Mouse (Mus musculus): Measurements from ENCODE around the gene Cdh1. TPM values are rescaled to one million over a fixed set of nuclear protein-coding genes. Genes with fewer than 3 reads are reported as not detected.
"Not testable (repeated sequence)": the region's sequence is repeated elsewhere in the genome, so short reads cannot be mapped to it uniquely, and the experiment has no call there.

Cdh1 gene
- polyA plus RNA-seq, 1 experiment from 2014 or later, result 131 TPM

- H3K4me3 ChIP-seq (ENCODE audit: low read depth, low read length), result no peak overlapping the region
- no peak overlapping the region for H3K4me2 ChIP-seq (replicated peaks; ENCODE audit: low read depth, low read length)
- no peak for ATAC-seq (ENCODE audit: insufficient number of reproducible peaks, insufficient read depth, low FRiP score, low read depth)
- no peaks in the 10 kb centered on the region for H3K36me3 ChIP-seq (ENCODE audit: control insufficient read depth, insufficient read depth, low read length)
- H3K27me3 ChIP-seq (ENCODE audit: control insufficient read depth, insufficient read depth, low read length), result no peaks in the 10 kb centered on the region
- no peak overlapping the region for H3K9ac ChIP-seq (replicated peaks; ENCODE audit: low read depth, low read length)
- H3K9me3 ChIP-seq (ENCODE audit: control insufficient read depth, low read depth, low read length), result no peaks in the 10 kb centered on the region
- no peaks in the 10 kb centered on the region for H3K4me1 ChIP-seq (ENCODE audit: control insufficient read depth, insufficient read depth, low read length)
- no peak overlapping the region for H3K27ac ChIP-seq (ENCODE audit: low read length)
- WGBS, result 88% methylated on average over 3 of the region's 3 CpGs
Measured at GRCm38 (mm10) chr8:106585671-106586037, 17.5 kb upstream of the Cdh1 start.

- H3K9ac ChIP-seq (replicated peaks; ENCODE audit: low read depth, low read length), result no peak overlapping the region
- no peak for ATAC-seq (ENCODE audit: insufficient number of reproducible peaks, insufficient read depth, low FRiP score, low read depth)
- H3K9me3 ChIP-seq (ENCODE audit: control insufficient read depth, low read depth, low read length), result no peaks in the 10 kb centered on the region
- H3K27ac ChIP-seq (ENCODE audit: low read length), result no peak overlapping the region
- WGBS, result 78% methylated on average over 8 of the region's 8 CpGs
- H3K4me2 ChIP-seq (replicated peaks; ENCODE audit: low read depth, low read length), result no peak overlapping the region
- no peaks in the 10 kb centered on the region for H3K36me3 ChIP-seq (ENCODE audit: control insufficient read depth, insufficient read depth, low read length)
- no peaks in the 10 kb centered on the region for H3K27me3 ChIP-seq (ENCODE audit: control insufficient read depth, insufficient read depth, low read length)
- H3K4me1 ChIP-seq (ENCODE audit: control insufficient read depth, insufficient read depth, low read length), result no peaks in the 10 kb centered on the region
- H3K4me3 ChIP-seq (ENCODE audit: low read depth, low read length), result no peak overlapping the region
Measured at GRCm38 (mm10) chr8:106586896-106587295, 16.3 kb upstream of the Cdh1 start.

- WGBS, result 52% methylated on average over 3 of the region's 3 CpGs
- H3K4me2 ChIP-seq (replicated peaks; ENCODE audit: low read depth, low read length), result no peak overlapping the region
- no peaks in the 10 kb centered on the region for H3K27me3 ChIP-seq (ENCODE audit: control insufficient read depth, insufficient read depth, low read length)
- no peaks in the 10 kb centered on the region for H3K9me3 ChIP-seq (ENCODE audit: control insufficient read depth, low read depth, low read length)
- no peaks in the 10 kb centered on the region for H3K36me3 ChIP-seq (ENCODE audit: control insufficient read depth, insufficient read depth, low read length)
- H3K4me1 ChIP-seq (ENCODE audit: control insufficient read depth, insufficient read depth, low read length), result no peaks in the 10 kb centered on the region
- H3K27ac ChIP-seq (ENCODE audit: low read length), result no peak overlapping the region
- no peak overlapping the region for H3K4me3 ChIP-seq (ENCODE audit: low read depth, low read length)
- H3K9ac ChIP-seq (replicated peaks; ENCODE audit: low read depth, low read length), result no peak overlapping the region
- ATAC-seq (ENCODE audit: insufficient number of reproducible peaks, insufficient read depth, low FRiP score, low read depth), result no peak
Measured at GRCm38 (mm10) chr8:106588443-106589431, 14.4 kb upstream of the Cdh1 start.

GRCm38 (mm10) chr8:106592458-106592857 is 10.7 kb upstream of the Cdh1 start:
- no peaks in the 10 kb centered on the region for H3K36me3 ChIP-seq (ENCODE audit: control insufficient read depth, insufficient read depth, low read length)
- H3K4me1 ChIP-seq (ENCODE audit: control insufficient read depth, insufficient read depth, low read length), result no peaks in the 10 kb centered on the region
- no peak overlapping the region for H3K4me2 ChIP-seq (replicated peaks; ENCODE audit: low read depth, low read length)
- no peak overlapping the region for H3K9ac ChIP-seq (replicated peaks; ENCODE audit: low read depth, low read length)
- no peak for ATAC-seq (ENCODE audit: insufficient number of reproducible peaks, insufficient read depth, low FRiP score, low read depth)
- H3K27me3 ChIP-seq (ENCODE audit: control insufficient read depth, insufficient read depth, low read length), result no peaks in the 10 kb centered on the region
- H3K4me3 ChIP-seq (ENCODE audit: low read depth, low read length), result no peak overlapping the region
- no peak overlapping the region for H3K27ac ChIP-seq (ENCODE audit: low read length)
- 53% methylated on average over 3 of the region's 3 CpGs for WGBS
- no peaks in the 10 kb centered on the region for H3K9me3 ChIP-seq (ENCODE audit: control insufficient read depth, low read depth, low read length)

GRCm38 (mm10) chr8:106595623-106596022 is 7.5 kb upstream of the Cdh1 start:
- H3K36me3 ChIP-seq (ENCODE audit: control insufficient read depth, insufficient read depth, low read length); H3K4me2 ChIP-seq (replicated peaks; ENCODE audit: low read depth, low read length); H3K9me3 ChIP-seq (ENCODE audit: control insufficient read depth, low read depth, low read length); H3K4me3 ChIP-seq (ENCODE audit: low read depth, low read length); ATAC-seq (ENCODE audit: insufficient number of reproducible peaks, insufficient read depth, low FRiP score, low read depth); H3K27ac ChIP-seq (ENCODE audit: low read length); H3K27me3 ChIP-seq (ENCODE audit: control insufficient read depth, insufficient read depth, low read length); H3K4me1 ChIP-seq (ENCODE audit: control insufficient read depth, insufficient read depth, low read length); H3K9ac ChIP-seq (replicated peaks; ENCODE audit: low read depth, low read length): not testable (repeated sequence)
- WGBS, result 90% methylated on average over 3 of the region's 3 CpGs

- Histone ChIP-seq H3K4me2 (replicated peaks; ENCODE audit: low read depth, low read length) (no peak overlapping the region), H3K36me3 (ENCODE audit: control insufficient read depth, insufficient read depth, low read length) (no peaks in the 10 kb centered on the region), H3K9me3 (ENCODE audit: control insufficient read depth, low read depth, low read length) (no peaks in the 10 kb centered on the region), H3K4me3 (ENCODE audit: low read depth, low read length) (no peak overlapping the region), H3K27ac (ENCODE audit: low read length) (no peak overlapping the region), H3K27me3 (ENCODE audit: control insufficient read depth, insufficient read depth, low read length) (0 out of 2 replicates have a peak, but pooled peaks cover 1% of the 10 kb centered on the region), H3K9ac (replicated peaks; ENCODE audit: low read depth, low read length) (no peak overlapping the region), H3K4me1 (ENCODE audit: control insufficient read depth, insufficient read depth, low read length) (no peaks in the 10 kb centered on the region)
- no peak for ATAC-seq (ENCODE audit: insufficient number of reproducible peaks, insufficient read depth, low FRiP score, low read depth)
- WGBS, result 95% methylated on average over 5 of the region's 5 CpGs
Measured at GRCm38 (mm10) chr8:106597067-106597466, 6.1 kb upstream of the Cdh1 start.

- WGBS, result 38% methylated on average over 7 of the region's 7 CpGs
- H3K4me3 ChIP-seq (ENCODE audit: low read depth, low read length), result no peak overlapping the region
- no peaks in the 10 kb centered on the region for H3K4me1 ChIP-seq (ENCODE audit: control insufficient read depth, insufficient read depth, low read length)
- ATAC-seq (ENCODE audit: insufficient number of reproducible peaks, insufficient read depth, low FRiP score, low read depth), result no peak
- no peak overlapping the region for H3K4me2 ChIP-seq (replicated peaks; ENCODE audit: low read depth, low read length)
- H3K27ac ChIP-seq (ENCODE audit: low read length), result no peak overlapping the region
- no peaks in the 10 kb centered on the region for H3K9me3 ChIP-seq (ENCODE audit: control insufficient read depth, low read depth, low read length)
- H3K27me3 ChIP-seq (ENCODE audit: control insufficient read depth, insufficient read depth, low read length), result peaks cover 15% of the 10 kb centered on the region
- H3K9ac ChIP-seq (replicated peaks; ENCODE audit: low read depth, low read length), result no peak overlapping the region
- H3K36me3 ChIP-seq (ENCODE audit: control insufficient read depth, insufficient read depth, low read length), result no peaks in the 10 kb centered on the region
Measured at GRCm38 (mm10) chr8:106599265-106599979, 3.7 kb upstream of the Cdh1 start.

GRCm38 (mm10) chr8:106603933-106604332 is 782 bp downstream of the Cdh1 start:
- no peaks in the 10 kb centered on the region for H3K9me3 ChIP-seq (ENCODE audit: control insufficient read depth, low read depth, low read length)
- ATAC-seq (ENCODE audit: insufficient number of reproducible peaks, insufficient read depth, low FRiP score, low read depth), result no peak
- H3K27ac ChIP-seq (ENCODE audit: low read length), result peak overlapping the region; percentile 15
- peak overlapping the region; percentile 55 for H3K4me3 ChIP-seq (ENCODE audit: low read depth, low read length)
- peaks cover 26% of the 10 kb centered on the region for H3K27me3 ChIP-seq (ENCODE audit: control insufficient read depth, insufficient read depth, low read length)
- H3K9ac ChIP-seq (replicated peaks; ENCODE audit: low read depth, low read length), result peak overlapping the region; percentile 60
- no peaks in the 10 kb centered on the region for H3K36me3 ChIP-seq (ENCODE audit: control insufficient read depth, insufficient read depth, low read length)
- peak overlapping the region; percentile 59 for H3K4me2 ChIP-seq (replicated peaks; ENCODE audit: low read depth, low read length)
- WGBS, result 1% methylated on average over 16 of the region's 19 CpGs
- peaks cover 8% of the 10 kb centered on the region; the same call in 1 of the 2 replicates for H3K4me1 ChIP-seq (ENCODE audit: control insufficient read depth, insufficient read depth, low read length)

Data from stomach, embryonic 14.5 days (tissue).